Mouse (Mus musculus) MEL (cell line): ENCODE results near the gene Mrm3. TPM values are rescaled to one million over a fixed set of nuclear protein-coding genes. Genes with fewer than 3 reads are reported as not detected.

Experiments used
- DNase-seq: peaks from one replicate; pipeline ENCODE4 v3.0.0; 2011; ENCODE audit warnings: low read depth, low spot score
- H3K27ac ChIP-seq: 2 replicates; pipeline ENCODE4 v1.5.1; 2012; ENCODE audit warnings: low read depth, mild to moderate bottlenecking, control low read depth, low read length, moderate library complexity; ENCODE audit not compliant: control insufficient read depth
- H3K27me3 ChIP-seq, 2 experiments: fragments of 150-350 bp in 1 of 2; sonication (generic) in 1 of 2; 2 replicates each; pipeline ENCODE4 v1.6.1; 2012; ENCODE audit warnings: low read length in 2 of 2, mild to moderate bottlenecking in 2 of 2, improper control_type of control experiment in 1 of 2, moderate library complexity in 1 of 2; ENCODE audit not compliant: insufficient read depth in 2 of 2, control insufficient read depth in 1 of 2
- H3K36me3 ChIP-seq, 2 experiments: 2 replicates each; pipeline ENCODE4 v1.6.1; 2012 to 2014; ENCODE audit warnings: low read length in 2 of 2, improper control_type of control experiment in 1 of 2, inconsistent platforms in 1 of 2, mild to moderate bottlenecking in 1 of 2; ENCODE audit not compliant: insufficient read depth in 2 of 2, control insufficient read depth in 1 of 2
- H3K4me1 ChIP-seq, 2 experiments: fragments of 150-350 bp in 1 of 2; sonication (generic) in 1 of 2; 2 replicates each; pipeline ENCODE4 v1.6.1; 2012; ENCODE audit warnings: low read length in 2 of 2, improper control_type of control experiment in 1 of 2, mild to moderate bottlenecking in 1 of 2; ENCODE audit not compliant: insufficient read depth in 2 of 2, control insufficient read depth in 1 of 2
- H3K4me3 ChIP-seq, 2 experiments: fragments of 150-350 bp in 1 of 2; sonication (generic) in 1 of 2; 2 replicates each; pipeline ENCODE4 v1.5.1; 2012; ENCODE audit warnings: low read depth in 2 of 2, low read length in 2 of 2, mild to moderate bottlenecking in 2 of 2, moderate library complexity in 2 of 2, control low read depth in 1 of 2, improper control_type of control experiment in 1 of 2; ENCODE audit not compliant: control insufficient read depth in 1 of 2, insufficient read depth in 1 of 2
- H3K79me2 ChIP-seq: 2 replicates; pipeline ENCODE4 v1.6.1; 2012; ENCODE audit warnings: mild to moderate bottlenecking, low read length, moderate library complexity; ENCODE audit not compliant: control insufficient read depth, poor library complexity, insufficient read depth
- H3K9ac ChIP-seq: 2 replicates; pipeline ENCODE4 v1.6.1; 2012; ENCODE audit warnings: low read depth, mild to moderate bottlenecking, control low read depth, low read length, moderate library complexity; ENCODE audit not compliant: control insufficient read depth, poor library complexity, severe bottlenecking
- H3K9me3 ChIP-seq: fragments of 150-350 bp; sonication (generic); replicated peaks from 2 replicates; pipeline ENCODE4 v1.6.1; 2012; ENCODE audit warnings: mild to moderate bottlenecking, low read length, improper control_type of control experiment, moderate library complexity; ENCODE audit not compliant: insufficient read depth
- CHD1 ChIP-seq: IDR thresholded peaks from 2 replicates; pipeline ENCODE4 v1.6.1; 2012; ENCODE audit warnings: low read depth, mild to moderate bottlenecking, inconsistent platforms, low read length, improper control_type of control experiment
- CHD2 ChIP-seq: IDR thresholded peaks from 2 replicates; pipeline ENCODE4 v1.6.1; 2011; ENCODE audit warnings: low read length, improper control_type of control experiment
- ELF1 ChIP-seq: IDR thresholded peaks from 2 replicates; pipeline ENCODE4 v1.6.1; 2014; ENCODE audit warnings: low read depth, mild to moderate bottlenecking, inconsistent platforms, low read length, improper control_type of control experiment, moderate library complexity
- ETS1 ChIP-seq: IDR thresholded peaks from 2 replicates; pipeline ENCODE4 v1.6.1; 2012; ENCODE audit warnings: low read depth, mild to moderate bottlenecking, inconsistent platforms, low read length, improper control_type of control experiment, moderate library complexity
- MAFK ChIP-seq: IDR thresholded peaks from 2 replicates; pipeline ENCODE4 v1.6.1; 2011; ENCODE audit warnings: low read depth, mild to moderate bottlenecking, low read length, improper control_type of control experiment, borderline replicate concordance
- MXI1 ChIP-seq: IDR thresholded peaks from 2 replicates; pipeline ENCODE4 v1.6.1; 2011; ENCODE audit warnings: mild to moderate bottlenecking, low read depth, low read length, improper control_type of control experiment
- MYC ChIP-seq: IDR thresholded peaks from 2 replicates; pipeline ENCODE4 v1.6.1; 2011; ENCODE audit warnings: low read depth, mild to moderate bottlenecking, low read length, improper control_type of control experiment, moderate library complexity
- NELFE ChIP-seq: IDR thresholded peaks from 2 replicates; pipeline ENCODE4 v1.6.1; 2011; ENCODE audit warnings: low read depth, low read length, improper control_type of control experiment
- RAD21 ChIP-seq: IDR thresholded peaks from 2 replicates; pipeline ENCODE4 v1.6.1; 2011; ENCODE audit warnings: mild to moderate bottlenecking, low read depth, low read length, improper control_type of control experiment
- RCOR1 ChIP-seq: IDR thresholded peaks from 2 replicates; pipeline ENCODE4 v1.6.1; 2012; ENCODE audit warnings: low read depth, mild to moderate bottlenecking, inconsistent platforms, low read length, improper control_type of control experiment
- SMC3 ChIP-seq: IDR thresholded peaks from 2 replicates; pipeline ENCODE4 v1.6.1; 2011; ENCODE audit warnings: low read depth, low read length, improper control_type of control experiment
- TBP ChIP-seq: IDR thresholded peaks from 2 replicates; pipeline ENCODE4 v1.8.0; 2011; ENCODE audit warnings: low read depth, low read length, improper control_type of control experiment
- ZNF384 ChIP-seq: IDR thresholded peaks from 2 replicates; pipeline ENCODE4 v1.6.1; 2012; ENCODE audit warnings: low read depth, mild to moderate bottlenecking, inconsistent platforms, low read length, improper control_type of control experiment
- polyA plus RNA-seq, 2 experiments: library from polyadenylated mRNA; stranded (reverse) in 1 of 2; unstranded in 1 of 2; fragments of >175 nt in 1 of 2; fragments of >200 nt in 1 of 2; gene quantifications; 2 replicates each; pipeline versions ENCODE4 v1.2.1 to v1.2.4; 2012; ENCODE audit warnings: low replicate concordance in 2 of 2, low read depth in 1 of 2; ENCODE audit not compliant: insufficient read length in 2 of 2, insufficient read depth in 1 of 2, missing spikeins in 1 of 2
- total RNA-seq: library from RNA; depleted of rRNA; stranded (reverse); fragments of 300-350 nt; gene quantifications from 2 replicates; pipeline ENCODE4 v1.2.3, GENCODE M21; 2012

The Mrm3 gene
- total and polyA plus RNA-seq, 3 experiments: 27.7 to 65.7 TPM; not detected in 1

DNA sequence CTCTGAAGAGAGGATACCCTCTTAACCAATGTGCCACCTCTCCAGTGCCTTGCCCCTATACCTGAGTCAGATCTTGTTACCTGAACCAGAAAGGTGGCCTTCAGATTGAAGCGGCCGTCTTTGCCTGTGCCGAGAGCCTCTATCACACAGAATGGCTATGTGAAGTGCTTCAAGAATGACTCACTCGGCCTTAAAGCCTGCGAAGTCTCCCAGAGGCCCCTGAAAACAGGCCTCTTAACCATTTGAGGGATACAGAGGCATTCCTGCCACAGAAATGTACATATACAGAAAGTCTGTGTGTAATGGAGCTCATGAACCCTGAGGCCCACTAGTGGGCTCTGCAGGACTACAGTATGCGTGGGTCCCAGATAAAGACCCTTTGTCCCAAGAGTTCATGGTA is 40.3 kb downstream of the Mrm3 start:
- H3K36me3 ChIP-seq: no peaks in the 10 kb centered on the region
- H3K27me3 ChIP-seq: no peaks in the 10 kb centered on the region
- no peaks in the 10 kb centered on the region for H3K9me3 ChIP-seq
- H3K4me1 ChIP-seq: no peaks in the 10 kb centered on the region
- no peak overlapping the region for H3K27ac ChIP-seq
- DNase-seq: no peak
- H3K9ac ChIP-seq: no peak overlapping the region
- H3K79me2 ChIP-seq: no peaks in the 10 kb centered on the region
- no peak overlapping the region for H3K4me3 ChIP-seq
- TF ChIP-seq ZNF384: no peak

DNA sequence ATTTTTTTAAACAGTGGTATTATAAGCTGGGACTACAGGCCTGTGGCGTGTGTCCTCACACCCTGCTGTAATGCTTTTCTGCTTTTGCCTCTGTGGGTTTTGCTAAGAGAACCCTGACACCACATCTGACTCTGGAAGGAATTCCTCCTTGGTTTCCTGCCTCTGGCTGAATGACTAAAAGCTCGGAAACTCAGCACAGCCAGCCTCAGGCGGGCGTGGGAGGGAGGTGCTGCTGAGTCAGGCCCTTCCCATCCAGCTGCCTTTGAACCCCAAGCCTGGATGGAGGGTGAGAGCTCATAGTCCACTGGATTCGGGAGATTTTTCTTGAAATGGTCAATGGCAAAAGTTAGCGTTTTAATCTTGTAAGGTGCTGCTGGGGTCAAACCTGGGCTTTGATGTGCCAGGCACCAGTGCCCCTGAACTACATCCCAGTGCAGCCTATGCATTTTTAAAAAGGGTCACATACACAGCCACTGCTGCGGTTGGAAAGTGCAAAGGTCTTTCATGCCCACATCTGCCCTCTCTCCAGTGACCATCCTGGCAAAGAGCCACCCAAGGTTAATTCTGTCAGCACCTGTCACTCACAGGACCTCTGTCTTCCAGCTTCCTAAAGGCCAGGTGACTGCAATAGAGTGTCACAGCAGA is 42.0 kb downstream of the Mrm3 start:
- no peaks in the 10 kb centered on the region for H3K36me3 ChIP-seq
- H3K79me2 ChIP-seq: no peaks in the 10 kb centered on the region
- no peaks in the 10 kb centered on the region for H3K27me3 ChIP-seq
- TF ChIP-seq RCOR1 (no peak), CHD1 (no peak), NELFE (no peak), MYC (no peak)
- H3K4me3 ChIP-seq: no peak overlapping the region
- H3K4me1 ChIP-seq: no peaks in the 10 kb centered on the region
- no peak overlapping the region for H3K9ac ChIP-seq
- DNase-seq: no peak
- no peak overlapping the region for H3K27ac ChIP-seq
- H3K9me3 ChIP-seq: no peaks in the 10 kb centered on the region

DNA sequence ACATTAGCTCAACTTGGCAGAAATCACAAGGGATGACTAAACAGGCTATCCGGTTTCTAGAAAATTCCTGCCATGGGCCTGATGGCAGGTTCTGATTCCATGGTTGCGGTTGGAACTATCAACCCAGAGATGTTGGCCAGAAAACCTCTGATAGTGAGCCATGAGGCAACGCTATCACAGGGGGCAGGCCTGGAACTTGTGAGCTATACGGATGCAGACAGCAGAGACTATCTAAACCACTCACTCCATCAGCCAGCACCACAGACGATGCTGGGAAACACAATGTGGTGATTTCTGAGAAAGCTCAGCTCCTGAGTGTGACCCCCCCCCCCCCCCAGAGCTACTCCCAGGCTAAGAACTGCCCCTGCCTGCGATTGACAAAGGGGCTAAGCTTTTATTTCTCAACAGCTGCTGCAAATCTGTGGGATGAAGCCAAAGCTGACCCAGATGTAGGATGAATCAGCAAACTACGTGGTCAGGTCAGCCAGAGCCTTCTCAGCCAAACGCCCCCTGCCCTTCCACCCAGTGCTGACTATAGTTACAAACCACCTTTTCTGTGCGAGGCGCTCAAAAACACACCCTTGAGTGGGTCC is 43.1 kb downstream of the Mrm3 start:
- TF ChIP-seq MAFK: no peak
- TF ChIP-seq ETS1: no peak
- TF ChIP-seq TBP: no peak
- no peak for TF ChIP-seq SMC3
- TF ChIP-seq RAD21: no peak
- TF ChIP-seq ELF1: no peak
- no peak for TF ChIP-seq CHD2
- TF ChIP-seq MXI1: no peak
- TF ChIP-seq, all 39 proteins: peak for 0
- no peak for DNase-seq
- H3K4me1 ChIP-seq: peaks cover 0 to 2% of the 10 kb centered on the region in 2 experiments; a peak in 1 of 4 replicates

More for the DNA sequence above, 43.1 kb downstream of the Mrm3 start:
- no peaks in the 10 kb centered on the region for H3K9me3 ChIP-seq
- no peak overlapping the region for H3K4me3 ChIP-seq
- H3K27me3 ChIP-seq: no peaks in the 10 kb centered on the region
- no peaks in the 10 kb centered on the region for H3K36me3 ChIP-seq
- no peak overlapping the region for H3K9ac ChIP-seq
- H3K27ac ChIP-seq: no peak overlapping the region
- no peaks in the 10 kb centered on the region for H3K79me2 ChIP-seq
